Mouse (Mus musculus) intestine, embryonic 16.5 days (tissue): ENCODE measurements at regions not wholly inside any gene's neighbourhood (a gene's known extent, or its start where the extent isn't known, plus 50 kb on each side); places are given as distances from the start of the nearest gene placed in this dataset.
"Not testable (repeated sequence)": the region's sequence is repeated elsewhere in the genome, so short reads cannot be mapped to it uniquely, and the experiment has no call there.

Experiments used
- ATAC-seq: fragments of 200-750 bp; cut with Nextera tagmentation; 2 replicates; pipeline ENCODE4 v1.8.0; 2017; ENCODE audit warnings: moderate TSS enrichment, moderate library complexity
- H3K27ac ChIP-seq: fragments of 300-500 bp; sonication (generic); 2 replicates; pipeline ENCODE4 v1.5.1; 2014; ENCODE audit warnings: mild to moderate bottlenecking, low read length
- H3K27me3 ChIP-seq: fragments of 300-500 bp; sonication (generic); replicated peaks from 2 replicates; pipeline ENCODE4 v1.6.1; 2014; ENCODE audit warnings: low read length, control low read depth, mixed read lengths; ENCODE audit not compliant: control insufficient read depth, insufficient read depth
- H3K36me3 ChIP-seq: fragments of 300-500 bp; sonication (generic); 2 replicates; pipeline ENCODE4 v1.6.1; 2014; ENCODE audit warnings: low read length, control low read depth; ENCODE audit not compliant: control insufficient read depth, insufficient read depth
- H3K4me1 ChIP-seq: fragments of 300-500 bp; sonication (generic); 2 replicates; pipeline ENCODE4 v1.6.1; 2014; ENCODE audit warnings: low read length, control low read depth, mixed read lengths; ENCODE audit not compliant: control insufficient read depth, insufficient read depth
- H3K4me2 ChIP-seq: fragments of 300-500 bp; sonication (generic); 2 replicates; pipeline ENCODE4 v1.6.1; 2014; ENCODE audit warnings: low read depth, low read length, control low read depth
- H3K4me3 ChIP-seq: fragments of 300-500 bp; sonication (generic); 2 replicates; pipeline ENCODE4 v1.5.1; 2014; ENCODE audit warnings: mild to moderate bottlenecking, low read length
- H3K9ac ChIP-seq: fragments of 300-500 bp; sonication (generic); 2 replicates; pipeline ENCODE4 v1.6.1; 2014; ENCODE audit warnings: low read depth, low read length
- H3K9me3 ChIP-seq: fragments of 300-500 bp; sonication (generic); 2 replicates; pipeline ENCODE4 v1.6.1; 2016; ENCODE audit warnings: low read length, control low read depth; ENCODE audit not compliant: control insufficient read depth
- WGBS: fragments of 180-500 bp; shearing (Covaris S2); extraction: QIAGEN DNeasy Blood & Tissue Kit; methylation state at CpG from one replicate; pipeline ENCODE4 v1.1.7; 2014; 5-methylcytosine and 5-hydroxymethylcytosine counted together

DNA sequence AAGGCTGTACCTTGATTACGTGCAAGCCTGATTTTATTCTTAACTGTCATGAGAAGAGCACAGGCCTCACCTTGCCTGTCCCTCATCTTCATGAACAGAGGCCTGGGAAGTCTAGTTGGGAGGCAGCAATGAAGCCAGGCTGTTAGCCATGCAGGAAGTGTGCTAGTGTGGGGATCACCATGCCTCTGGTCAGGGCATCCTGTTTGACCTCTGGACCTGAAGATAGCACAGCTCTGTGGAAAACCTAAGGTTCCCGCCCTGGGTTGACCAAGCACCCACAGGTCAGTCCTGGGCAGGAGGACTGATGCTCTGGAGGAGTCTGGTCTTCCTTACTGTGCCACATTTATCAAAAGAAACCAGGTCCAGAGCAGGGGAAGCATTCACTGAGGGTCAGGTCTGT lies 157.6 kb downstream of the Gm906 start:
- H3K27me3 ChIP-seq = no peaks in the 10 kb centered on the region
- whole genome bisulfite sequencing = 69% methylated on average over 2 of the region's 2 CpGs
- no peak overlapping the region for H3K9ac ChIP-seq
- no peaks in the 10 kb centered on the region for H3K36me3 ChIP-seq
- H3K9me3 ChIP-seq = no peaks in the 10 kb centered on the region
- H3K4me2 ChIP-seq = no peak overlapping the region
- no peak overlapping the region for H3K27ac ChIP-seq
- no peak overlapping the region for H3K4me3 ChIP-seq
- ATAC-seq = no peak
- H3K4me1 ChIP-seq = no peaks in the 10 kb centered on the region

GRCm38 (mm10) chr13:50064841-50065240 lies 185.3 kb downstream of the Gm906 start:
- H3K9ac ChIP-seq = no peak overlapping the region
- no peaks in the 10 kb centered on the region for H3K4me1 ChIP-seq
- H3K27me3 ChIP-seq = no peaks in the 10 kb centered on the region
- H3K4me3 ChIP-seq = no peak overlapping the region
- 80% methylated on average over 4 of the region's 4 CpGs for WGBS
- no peak overlapping the region for H3K27ac ChIP-seq
- H3K4me2 ChIP-seq = no peak overlapping the region
- no peak for ATAC-seq
- H3K36me3 ChIP-seq = no peaks in the 10 kb centered on the region
- H3K9me3 ChIP-seq = no peaks in the 10 kb centered on the region

GRCm38 (mm10) chr13:50064365-50064764 lies 185.7 kb downstream of the Gm906 start:
- H3K4me2 ChIP-seq, H3K9ac ChIP-seq, H3K36me3 ChIP-seq, H3K4me3 ChIP-seq, H3K27me3 ChIP-seq, H3K4me1 ChIP-seq, H3K9me3 ChIP-seq, H3K27ac ChIP-seq, ATAC-seq: not testable (repeated sequence)
- WGBS = 54% methylated on average over 2 of the region's 2 CpGs

DNA sequence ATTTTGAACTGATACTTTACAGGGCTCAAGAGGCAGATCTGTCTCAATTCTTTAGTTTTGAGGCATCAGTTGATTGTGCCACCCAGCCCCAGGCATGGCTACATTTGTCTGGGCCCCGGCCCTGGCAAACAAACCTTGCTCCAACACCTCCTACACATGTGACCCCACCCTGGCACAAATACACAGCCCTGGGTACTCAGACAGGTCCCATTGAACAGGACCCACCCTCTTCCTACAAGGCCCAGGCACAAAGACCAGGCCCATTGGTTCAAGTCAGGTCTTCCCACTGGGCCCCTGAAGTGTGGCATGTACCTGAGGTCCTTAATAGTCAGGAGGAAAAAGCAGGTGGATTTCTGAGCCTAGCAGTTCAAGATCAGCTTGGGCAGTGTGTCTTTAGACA lies 190.4 kb downstream of the Gm906 start:
- not testable (repeated sequence) for ATAC-seq
- whole genome bisulfite sequencing = 57% methylated on average over 1 of the region's 1 CpGs

DNA sequence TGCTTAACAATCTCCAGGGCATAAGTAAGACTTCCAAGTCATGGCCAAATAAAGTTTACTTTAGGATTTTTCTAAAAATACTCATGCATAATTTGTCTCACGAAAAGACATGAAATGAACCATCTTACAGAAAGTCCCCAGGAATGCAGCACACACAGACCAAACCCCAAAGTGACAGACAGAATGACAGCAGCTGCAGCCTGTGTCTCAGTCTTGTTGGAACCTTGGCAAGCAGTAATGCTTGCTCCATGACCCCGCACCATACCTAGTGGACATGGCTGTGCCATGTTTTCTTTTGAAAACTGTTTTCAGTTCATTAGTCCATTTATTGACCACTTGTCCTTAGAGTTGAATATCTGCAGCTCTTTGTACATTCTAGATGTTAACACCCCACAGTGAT lies 191.1 kb downstream of the Gm906 start:
- not testable (repeated sequence) for ATAC-seq, H3K27ac ChIP-seq, H3K4me2 ChIP-seq, H3K4me3 ChIP-seq, H3K9ac ChIP-seq, H3K27me3 ChIP-seq, H3K36me3 ChIP-seq, H3K9me3 ChIP-seq, H3K4me1 ChIP-seq
- 61% methylated on average over 2 of the region's 2 CpGs for WGBS

More for the DNA sequence above, 190.4 kb downstream of the Gm906 start:
- H3K9me3 ChIP-seq, H3K27ac ChIP-seq, H3K9ac ChIP-seq, H3K4me1 ChIP-seq, H3K36me3 ChIP-seq, H3K27me3 ChIP-seq, H3K4me2 ChIP-seq, H3K4me3 ChIP-seq: not testable (repeated sequence)

DNA sequence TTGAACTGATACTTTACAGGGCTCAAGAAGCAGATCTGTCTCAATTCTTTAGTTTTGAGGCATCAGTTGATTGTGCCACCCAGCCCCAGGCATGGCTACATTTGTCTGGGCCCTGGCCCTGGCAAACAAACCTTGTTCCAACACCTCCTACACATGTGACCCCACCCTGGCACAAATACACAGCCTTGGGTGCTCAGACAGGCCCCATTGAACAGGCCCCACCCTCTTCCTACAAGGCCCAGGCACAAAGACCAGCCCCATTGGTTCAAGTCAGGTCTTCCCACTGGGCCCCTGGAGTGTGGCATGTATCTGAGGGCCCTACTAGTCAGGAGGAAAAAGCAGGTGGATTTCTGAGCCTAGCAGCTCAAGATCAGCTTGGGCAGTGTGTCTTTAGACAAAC lies 198.4 kb downstream of the Gm906 start:
- H3K27me3 ChIP-seq, H3K9ac ChIP-seq, H3K4me2 ChIP-seq, H3K4me3 ChIP-seq, H3K27ac ChIP-seq, H3K36me3 ChIP-seq, H3K9me3 ChIP-seq, H3K4me1 ChIP-seq: not testable (repeated sequence)
- peak; percentile 40 for ATAC-seq

DNA sequence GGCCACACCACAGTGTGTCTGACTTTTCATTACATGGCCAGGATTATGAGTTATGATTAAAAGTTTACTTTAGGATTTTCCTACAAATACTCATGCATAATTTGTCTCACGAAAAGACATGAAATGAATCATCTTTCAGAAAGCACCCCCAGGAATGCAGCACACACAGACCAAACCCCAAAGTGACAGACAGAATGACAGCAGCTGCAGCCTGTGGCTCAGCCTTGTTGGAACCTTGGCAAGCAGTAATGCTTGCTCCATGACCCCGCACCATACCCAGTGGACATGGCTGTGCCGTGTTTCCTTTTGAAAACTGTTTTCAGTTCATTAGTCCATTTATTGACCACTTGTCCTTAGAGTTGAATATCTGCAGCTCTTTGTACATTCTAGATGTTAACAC lies 199.0 kb downstream of the Gm906 start:
- H3K9me3 ChIP-seq, H3K36me3 ChIP-seq, H3K27ac ChIP-seq, ATAC-seq, H3K4me3 ChIP-seq, H3K4me1 ChIP-seq, H3K27me3 ChIP-seq, H3K4me2 ChIP-seq, H3K9ac ChIP-seq: not testable (repeated sequence)
- WGBS = 89% methylated on average over 3 of the region's 3 CpGs

DNA sequence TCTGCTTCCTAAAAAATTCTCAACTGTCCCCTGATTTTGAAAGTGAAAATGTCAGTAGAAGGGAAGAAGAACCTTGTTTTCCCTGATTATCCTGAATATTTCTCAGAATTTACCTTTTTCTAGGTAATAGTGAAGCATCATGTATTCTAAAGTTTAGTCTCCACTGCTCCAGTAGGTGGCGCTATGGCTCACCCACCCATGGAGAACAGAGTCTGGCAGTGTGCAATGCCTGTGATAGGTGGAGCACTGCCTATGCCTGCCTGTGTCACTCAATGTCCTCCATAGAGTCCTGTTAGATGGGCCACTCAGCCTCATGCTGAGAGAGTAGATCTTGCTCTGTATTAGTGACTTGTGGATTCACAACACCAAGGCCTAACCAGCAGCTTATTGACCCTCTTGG lies 218.4 kb downstream of the Gm906 start:
- Histone ChIP-seq H3K4me3 (no peak overlapping the region), H3K27ac (no peak overlapping the region), H3K9me3 (no peaks in the 10 kb centered on the region), H3K27me3 (no peaks in the 10 kb centered on the region), H3K4me1 (no peaks in the 10 kb centered on the region), H3K9ac (no peak overlapping the region), H3K4me2 (no peak overlapping the region), H3K36me3 (no peaks in the 10 kb centered on the region)
- 34% methylated on average over 1 of the region's 1 CpGs for WGBS
- no peak for ATAC-seq

- ATAC-seq, H3K27ac ChIP-seq, H3K4me1 ChIP-seq, H3K9ac ChIP-seq, H3K27me3 ChIP-seq, H3K4me2 ChIP-seq, H3K9me3 ChIP-seq, H3K4me3 ChIP-seq, H3K36me3 ChIP-seq: not testable (repeated sequence)
- WGBS = 93% methylated on average over 3 of the region's 3 CpGs
Observed at GRCm38 (mm10) chr13:50007730-50008129, 208.9 kb upstream of the Gm30302 start.

- not testable (repeated sequence) for H3K4me3 ChIP-seq, H3K4me2 ChIP-seq, ATAC-seq, H3K4me1 ChIP-seq, H3K27me3 ChIP-seq, H3K27ac ChIP-seq, H3K36me3 ChIP-seq, H3K9me3 ChIP-seq, H3K9ac ChIP-seq
- WGBS = 54% methylated on average over 3 of the region's 4 CpGs
Observed at GRCm38 (mm10) chr13:49966072-49966471, 167.3 kb upstream of the Gm30302 start.
